Mouse (Mus musculus) lung, postnatal 0 days (tissue): ENCODE data around the gene Rnf185. TPM values are rescaled to one million over a fixed set of nuclear protein-coding genes. Genes with fewer than 3 reads are reported as not detected.
A peak's percentile ranks its signal among the peaks of the same experiment; 100 is the strongest.

Experiments used
- ATAC-seq: fragments of 200-750 bp; cut with Nextera tagmentation; 2 replicates; pipeline ENCODE4 v1.8.0; 2017; ENCODE audit warnings: moderate library complexity
- DNase-seq: peaks from one replicate; pipeline ENCODE4 v3.0.0-alpha.2; 2016; ENCODE audit warnings: low spot score
- H3K27ac ChIP-seq: fragments of 300-500 bp; sonication (generic); 2 replicates; pipeline ENCODE4 v1.5.1; 2014; ENCODE audit warnings: antibody characterized with exemption, mild to moderate bottlenecking, low read length, mixed read lengths
- H3K27me3 ChIP-seq: fragments of 300-500 bp; sonication (generic); replicated peaks from 2 replicates; pipeline ENCODE4 v1.6.1; 2014; ENCODE audit warnings: low read length, mixed read lengths; ENCODE audit not compliant: insufficient read depth
- H3K36me3 ChIP-seq: fragments of 300-500 bp; sonication (generic); 2 replicates; pipeline ENCODE4 v1.6.1; 2014; ENCODE audit warnings: low read length, mixed read lengths; ENCODE audit not compliant: insufficient read depth
- H3K4me1 ChIP-seq: fragments of 300-500 bp; sonication (generic); 2 replicates; pipeline ENCODE4 v1.6.1; 2014; ENCODE audit warnings: antibody characterized with exemption, low read depth, low read length, mixed read lengths; ENCODE audit not compliant: insufficient read depth
- H3K4me2 ChIP-seq: fragments of 300-500 bp; sonication (generic); replicated peaks from 2 replicates; pipeline ENCODE4 v1.6.1; 2014; ENCODE audit warnings: low read depth, mild to moderate bottlenecking, low read length, moderate library complexity, mixed read lengths
- H3K4me3 ChIP-seq: fragments of 300-500 bp; sonication (generic); 2 replicates; pipeline ENCODE4 v1.5.1; 2014; ENCODE audit warnings: low read depth, low read length
- H3K9ac ChIP-seq: fragments of 300-500 bp; sonication (generic); replicated peaks from 2 replicates; pipeline ENCODE4 v1.6.1; 2014; ENCODE audit warnings: low read depth, mild to moderate bottlenecking
- H3K9me3 ChIP-seq: fragments of 300-500 bp; sonication (generic); 2 replicates; pipeline ENCODE4 v1.6.1; 2016; ENCODE audit warnings: low read length, mixed read lengths
- CTCF ChIP-seq: IDR thresholded peaks from 2 replicates; pipeline ENCODE4 v1.5.1; 2016; ENCODE audit warnings: antibody characterized with exemption, mild to moderate bottlenecking
- EP300 ChIP-seq: IDR thresholded peaks from 2 replicates; pipeline ENCODE4 v1.6.1; 2016; ENCODE audit warnings: antibody characterized with exemption, mild to moderate bottlenecking, control low read depth
- WGBS: fragments of 180-500 bp; shearing (Covaris S2); extraction: QIAGEN DNeasy Blood & Tissue Kit; methylation state at CpG from one replicate; pipeline ENCODE4 v1.1.7; 2014; 5-methylcytosine and 5-hydroxymethylcytosine counted together
- polyA plus RNA-seq: library from polyadenylated mRNA; unstranded; fragments of >200 nt; fragmentation: Nextera tagmentation; extraction: Ambion mirVana; gene quantifications from 2 replicates; pipeline ENCODE4 v1.2.1, GENCODE M21; 2015

Gene Rnf185
- polyA plus RNA-seq, 1 experiment from 2014 or later = 24.3 TPM

GRCm38 (mm10) chr11:3387482-3388196, 64.5 kb downstream of the Rnf185 start:
- peaks cover 3% of the 10 kb centered on the region; the same call in 1 of the 2 replicates for H3K4me1 ChIP-seq
- WGBS = 62% methylated on average over 6 of the region's 6 CpGs
- ATAC-seq (no peak), DNase-seq (no peak)
- no peak overlapping the region for H3K4me3 ChIP-seq
- H3K27ac ChIP-seq = no peak overlapping the region
- no peak overlapping the region for H3K4me2 ChIP-seq
- no peaks in the 10 kb centered on the region for H3K36me3 ChIP-seq
- no peaks in the 10 kb centered on the region for H3K9me3 ChIP-seq
- H3K9ac ChIP-seq = no peak overlapping the region
- TF ChIP-seq CTCF = peak; percentile 21; the same call in 1 of the 2 replicates
- TF ChIP-seq EP300 = no peak
- H3K27me3 ChIP-seq = no peaks in the 10 kb centered on the region

DNA sequence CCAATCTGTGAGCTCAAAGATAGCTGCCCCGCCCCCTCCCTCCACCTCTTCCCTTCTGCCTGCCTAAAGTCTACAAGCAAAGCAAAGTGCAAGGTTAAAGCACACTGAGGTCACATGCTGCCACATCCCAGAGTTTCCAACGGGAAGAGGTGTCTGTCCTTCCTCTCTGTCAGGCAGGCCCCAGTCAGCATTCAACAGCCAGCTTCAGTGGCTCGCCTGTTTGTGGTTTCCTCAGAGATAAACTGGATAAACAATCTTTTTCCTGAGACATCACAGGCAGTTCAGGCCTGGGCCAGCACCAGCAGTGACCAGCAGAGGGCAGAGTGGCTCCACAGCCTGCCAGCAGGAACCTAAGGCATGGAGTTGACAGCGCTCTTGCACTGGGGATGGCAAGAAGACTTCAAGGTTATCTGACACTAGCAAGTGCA, 65.2 kb downstream of the Rnf185 start:
- Histone ChIP-seq H3K4me3 (no peak overlapping the region), H3K4me2 (no peak overlapping the region), H3K27me3 (no peaks in the 10 kb centered on the region), H3K9ac (no peak overlapping the region), H3K4me1 (peaks cover 2% of the 10 kb centered on the region; the same call in 1 of the 2 replicates), H3K27ac (no peak overlapping the region), H3K9me3 (no peaks in the 10 kb centered on the region), H3K36me3 (no peaks in the 10 kb centered on the region)
- DNase-seq (peak; percentile 85), ATAC-seq (peak; percentile 85)
- WGBS = 14% methylated on average over 4 of the region's 4 CpGs
- TF ChIP-seq EP300 (peak; percentile 11; the same call in 1 of the 2 replicates), CTCF (peak; percentile 100)

GRCm38 (mm10) chr11:3382602-3383594, 69.3 kb downstream of the Rnf185 start:
- H3K36me3 ChIP-seq = no peaks in the 10 kb centered on the region
- WGBS = 83% methylated on average over 5 of the region's 5 CpGs
- H3K9me3 ChIP-seq = no peaks in the 10 kb centered on the region
- no peak overlapping the region for H3K9ac ChIP-seq
- no peak overlapping the region for H3K4me3 ChIP-seq
- ATAC-seq (no peak), DNase-seq (no peak)
- H3K27ac ChIP-seq = no peak overlapping the region
- no peaks in the 10 kb centered on the region for H3K4me1 ChIP-seq
- TF ChIP-seq EP300 (no peak), CTCF (peak; percentile 35)
- H3K4me2 ChIP-seq = no peak overlapping the region
- no peaks in the 10 kb centered on the region for H3K27me3 ChIP-seq

DNA sequence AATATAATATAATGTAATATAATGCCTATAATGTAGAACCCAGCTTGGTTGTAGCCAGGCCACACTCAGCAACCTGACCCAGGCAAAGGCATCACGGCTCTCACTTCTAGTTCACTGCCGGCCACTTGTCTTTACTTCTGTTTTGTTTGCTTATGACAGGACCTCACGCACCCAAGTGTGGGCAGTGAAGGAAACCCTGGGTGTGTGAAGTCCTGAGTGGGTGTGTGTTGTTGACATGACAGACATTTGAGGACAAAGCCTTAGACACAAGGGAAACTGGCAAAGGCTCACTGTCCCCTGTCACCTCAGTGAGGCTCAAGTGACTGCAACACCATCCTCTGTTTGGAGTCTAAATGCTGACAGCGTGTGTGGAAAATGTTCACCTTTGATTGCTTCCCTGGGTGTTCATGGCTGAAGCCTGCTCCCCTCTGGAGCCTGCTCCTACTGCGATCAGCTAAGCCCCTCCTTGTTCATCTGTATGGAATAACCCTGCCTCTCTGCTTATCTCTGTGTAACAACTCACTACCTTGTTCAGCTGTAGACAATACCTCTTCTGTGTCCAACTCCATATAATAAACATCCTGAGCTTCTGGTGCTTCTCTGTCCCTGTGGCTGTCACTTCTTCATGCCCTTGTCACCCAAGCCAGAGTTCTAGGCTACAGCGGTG, 70.9 kb downstream of the Rnf185 start:
- ATAC-seq = peak; percentile 61
- no peaks in the 10 kb centered on the region for H3K9me3 ChIP-seq
- TF ChIP-seq EP300 = no peak
- H3K27ac ChIP-seq = no peak overlapping the region
- no peaks in the 10 kb centered on the region for H3K27me3 ChIP-seq
- no peaks in the 10 kb centered on the region for H3K4me1 ChIP-seq
- no peak overlapping the region for H3K4me2 ChIP-seq
- DNase-seq = no peak
- H3K4me3 ChIP-seq = no peak overlapping the region
- H3K9ac ChIP-seq = no peak overlapping the region
- H3K36me3 ChIP-seq = no peaks in the 10 kb centered on the region
- 57% methylated on average over 6 of the region's 6 CpGs for WGBS

- Histone ChIP-seq H3K27me3 (no peaks in the 10 kb centered on the region), H3K9me3 (no peaks in the 10 kb centered on the region), H3K4me1 (peaks cover 2% of the 10 kb centered on the region; the same call in 1 of the 2 replicates), H3K4me3 (no peak overlapping the region), H3K4me2 (no peak overlapping the region), H3K9ac (no peak overlapping the region), H3K36me3 (no peaks in the 10 kb centered on the region), H3K27ac (no peak overlapping the region)
- ATAC-seq = peak; percentile 39; the same call in 1 of the 2 replicates
- DNase-seq = peak; percentile 38
- WGBS = 44% methylated on average over 4 of the region's 4 CpGs
- no peak for TF ChIP-seq EP300
- no peak for TF ChIP-seq CTCF
These were observed 72.7 kb downstream of the Rnf185 start for GRCm38 (mm10) chr11:3379427-3379826.
